Mouse (Mus musculus): ENCODE measurements at regions not wholly inside any gene's neighbourhood (a gene's known extent, or its start where the extent isn't known, plus 50 kb on each side); places are given as distances from the start of the nearest gene placed in this dataset.
A peak's percentile ranks its signal among the peaks of the same experiment; 100 is the strongest.

DNA sequence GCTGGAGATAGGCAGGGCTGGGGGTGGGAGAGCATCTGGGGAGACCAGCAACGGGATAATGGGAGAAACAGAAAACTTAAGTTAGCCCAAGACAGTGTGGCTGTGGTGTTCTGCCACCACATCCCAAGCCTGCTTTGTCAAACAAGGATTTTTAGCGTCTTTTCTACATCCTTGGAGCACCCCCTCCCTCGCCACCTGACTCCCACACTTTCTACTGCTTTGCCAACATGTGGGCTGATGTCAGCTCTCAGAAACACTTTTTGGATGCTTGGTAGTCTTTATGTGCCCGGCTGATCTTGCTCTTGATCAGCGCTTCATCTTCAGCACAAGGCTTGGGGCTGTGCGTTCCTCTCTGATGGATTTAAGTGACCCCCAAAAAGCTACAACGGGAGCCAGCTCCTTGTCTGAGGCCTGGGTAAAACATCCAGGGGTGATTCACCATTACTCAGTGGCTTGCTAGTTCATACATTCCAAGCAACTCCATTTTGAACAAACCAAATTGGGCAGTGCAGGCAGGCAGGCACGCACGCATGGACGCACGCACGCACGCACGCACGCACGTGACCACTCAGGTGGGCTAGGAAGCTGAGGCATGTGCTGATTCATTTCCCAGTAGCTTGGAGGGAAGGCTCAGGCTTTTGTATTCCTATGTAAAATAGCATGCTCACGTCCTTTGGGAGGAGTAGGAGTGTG, 260.6 kb upstream of the Gm10131 start:
- DNase-seq, result peak; percentile 30 to 33

DNA sequence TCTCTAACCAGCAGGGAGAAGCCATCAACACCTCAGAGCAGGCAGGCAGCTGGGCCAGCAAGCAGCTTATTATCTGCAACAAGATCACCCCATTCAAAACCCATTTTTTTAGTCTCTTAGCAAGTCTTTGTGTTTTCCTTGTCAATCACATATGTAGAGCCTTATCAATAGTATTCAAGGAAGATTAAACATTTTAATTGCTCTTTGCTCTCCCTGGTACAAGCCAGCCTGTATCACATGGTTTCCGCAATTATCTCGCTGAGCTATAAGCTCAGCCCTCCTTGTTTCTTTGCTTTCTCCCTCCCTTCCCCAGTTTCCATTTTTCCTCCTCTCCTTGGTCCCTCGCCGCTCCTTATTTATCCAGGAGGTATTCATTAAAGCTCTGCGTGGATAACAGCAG, 259.9 kb upstream of the Gm10131 start:
- DNase-seq, result no peak

- no peak for DNase-seq
These were observed 257.0 kb upstream of the Gm10131 start for GRCm38 (mm10) chr8:34368556-34368955.

- DNase-seq, result peak; percentile 57
These were observed 253.0 kb upstream of the Gm10131 start for GRCm38 (mm10) chr8:34364446-34365035.

DNA sequence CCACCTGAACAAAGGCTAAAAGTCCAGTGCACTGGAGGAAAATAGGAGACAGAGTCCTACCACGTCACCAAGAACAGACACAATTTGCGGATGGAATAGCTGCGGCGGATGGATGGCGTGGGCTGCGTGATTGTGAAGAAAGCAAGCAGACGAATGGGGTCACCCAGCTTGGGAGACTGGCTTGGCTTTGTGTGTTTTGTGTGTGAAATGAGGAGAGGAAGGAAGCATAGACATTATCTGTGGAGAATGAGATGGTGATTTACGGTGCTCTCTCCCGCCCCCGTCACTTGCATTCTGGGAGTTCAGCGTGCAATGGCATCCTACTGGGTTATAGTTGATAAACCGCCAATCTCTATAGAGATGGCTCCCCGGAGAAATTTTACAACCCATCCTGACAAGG, 252.1 kb upstream of the Gm10131 start:
- DNase-seq, result no peak

GRCm38 (mm10) chr8:34363131-34363530, 251.6 kb upstream of the Gm10131 start:
- DNase-seq, result no peak

- DNase-seq, result no peak
These were observed 249.8 kb upstream of the Gm10131 start for GRCm38 (mm10) chr8:34361377-34361776.

DNA sequence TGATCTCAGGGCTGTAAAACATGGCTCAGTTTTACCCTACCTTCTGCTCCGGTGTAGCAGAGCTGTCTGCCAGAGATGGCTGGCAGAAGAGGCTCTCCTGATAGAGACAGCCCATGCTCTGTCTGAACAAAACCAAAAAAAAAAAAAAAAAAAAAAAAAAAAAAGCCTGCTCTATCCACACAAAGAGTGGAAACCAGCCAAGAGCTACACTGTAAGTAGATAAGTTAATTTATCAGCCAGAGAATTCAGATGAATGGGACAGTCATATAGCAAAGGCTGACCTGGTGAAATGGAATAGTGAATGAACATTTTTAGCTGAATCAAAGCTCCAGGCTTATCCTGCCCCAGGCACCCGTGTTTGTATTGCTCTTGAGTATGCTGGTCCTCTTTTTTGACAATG, 248.2 kb upstream of the Gm10131 start:
- no peak for DNase-seq

- DNase-seq, result peak in 1 of 2 experiments; percentile 12
These were observed 243.5 kb upstream of the Gm10131 start for GRCm38 (mm10) chr8:34355059-34355458.

DNA sequence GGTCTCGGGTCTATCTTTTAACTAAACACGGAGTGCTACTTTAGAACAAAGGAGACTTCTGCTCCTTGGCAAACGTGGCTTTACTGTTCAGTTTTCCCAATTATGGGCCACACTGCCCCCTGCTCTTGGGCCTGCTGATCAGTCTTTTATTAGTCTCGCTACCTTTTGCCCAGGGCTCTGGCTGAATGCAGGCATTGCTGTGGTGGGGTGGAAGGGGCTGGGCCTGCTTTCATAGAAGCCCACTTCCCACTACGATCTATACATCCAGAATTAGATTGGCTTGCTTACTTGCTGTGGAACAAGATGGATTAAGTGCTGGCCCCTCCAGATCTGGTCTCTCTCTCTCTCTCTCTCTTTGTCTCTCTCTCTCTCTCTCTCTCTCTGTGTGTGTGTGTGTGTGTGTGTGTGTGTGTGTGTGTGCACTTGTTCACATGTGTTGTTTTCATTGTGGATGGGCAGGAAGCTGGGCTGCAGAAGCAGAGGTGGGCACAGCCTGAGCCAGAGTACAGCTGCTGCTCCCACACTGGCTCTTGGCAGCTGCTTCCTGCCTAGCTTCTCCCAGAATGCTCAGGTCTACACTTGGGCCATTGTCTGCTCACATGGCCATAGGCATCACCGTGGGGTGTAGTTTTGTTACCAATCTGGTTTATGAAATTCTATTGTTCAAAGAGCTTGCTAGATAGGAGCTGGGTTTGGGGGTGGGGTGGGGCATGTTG, 241.8 kb upstream of the Gm10131 start:
- no peak for DNase-seq

GRCm38 (mm10) chr8:34334851-34335250, 223.3 kb upstream of the Gm10131 start:
- no peak for DNase-seq

DNA sequence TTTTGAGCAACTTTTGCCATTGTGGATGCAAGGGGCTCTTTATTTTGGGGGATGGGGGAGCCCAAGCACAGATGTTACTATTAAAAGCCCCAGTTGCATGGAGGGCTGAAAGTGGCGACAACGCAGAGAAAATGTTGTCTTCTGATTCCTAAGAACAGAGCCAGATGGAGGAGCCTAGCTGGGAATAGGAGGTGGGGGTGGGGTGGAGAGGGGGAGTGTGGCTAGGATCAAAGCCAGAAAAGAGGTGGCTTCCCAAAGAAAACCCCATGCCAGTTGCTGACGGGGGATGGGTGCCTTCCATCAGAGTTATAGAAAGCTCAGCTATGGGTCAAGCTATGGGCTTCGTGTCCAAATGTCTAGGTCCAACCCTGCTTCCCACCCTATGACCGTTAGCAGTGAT, 220.1 kb upstream of the Gm10131 start:
- peak; percentile 34 to 36 for DNase-seq

GRCm38 (mm10) chr8:34326614-34326965, 215.1 kb upstream of the Gm10131 start:
- DNase-seq, result no peak

DNA sequence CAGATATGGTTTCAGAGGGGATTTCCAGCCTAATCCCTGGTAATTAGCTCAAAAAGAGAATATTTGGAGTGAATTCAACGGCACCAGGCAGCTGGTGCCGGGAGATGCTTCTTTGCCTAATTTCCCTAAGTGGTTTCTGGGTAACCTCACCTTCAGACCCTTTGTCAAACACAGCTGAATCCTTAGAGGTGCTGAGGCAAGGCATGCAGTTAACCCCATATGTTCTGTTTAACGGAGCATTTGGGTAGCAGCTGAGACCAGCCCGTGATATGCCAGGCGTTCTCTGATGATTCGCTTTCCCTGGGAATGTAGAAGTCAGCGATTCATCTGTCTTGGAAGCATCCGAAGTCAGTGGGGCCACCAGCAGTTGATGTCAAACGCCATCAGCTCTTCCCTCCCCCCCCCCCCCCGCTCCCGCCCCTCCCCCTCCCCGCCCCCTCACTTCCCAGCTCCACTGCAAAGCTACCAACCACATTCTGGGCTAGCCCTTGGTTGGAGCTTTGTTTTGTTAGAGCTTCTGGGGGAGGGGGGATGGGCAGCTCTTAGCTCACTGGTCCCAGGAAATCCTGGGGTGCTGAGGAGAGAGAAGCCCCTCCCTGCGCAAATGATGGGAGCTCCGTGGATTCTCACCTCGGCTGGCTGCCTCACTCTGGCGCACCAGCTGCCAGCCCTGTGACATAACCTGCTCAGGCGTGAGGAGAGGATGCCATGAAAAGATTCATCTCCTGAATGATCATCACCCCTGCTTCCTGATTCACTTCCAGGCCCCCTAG, 214.5 kb upstream of the Gm10131 start:
- DNase-seq, result peak; percentile 78 to 80

DNA sequence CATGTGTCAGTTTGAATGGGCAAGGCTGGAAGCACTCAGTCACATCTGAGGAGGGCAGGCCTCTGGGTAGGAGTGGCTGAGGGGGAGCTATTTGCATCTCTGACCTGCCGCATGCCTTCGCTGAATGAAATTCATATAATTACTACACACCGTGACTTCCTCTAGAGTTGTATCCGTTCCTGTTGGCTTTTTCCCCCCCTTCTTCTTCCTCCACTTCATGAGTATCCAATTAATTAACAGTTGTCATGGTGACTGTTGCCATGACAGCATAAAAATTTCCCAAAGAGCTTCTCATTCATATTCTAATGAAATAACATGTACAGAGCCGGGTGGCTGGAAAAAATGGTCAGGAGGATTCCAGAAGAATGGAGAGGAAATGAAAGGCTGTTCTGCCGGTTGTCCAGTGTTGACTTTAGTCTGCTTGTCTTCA, 208.6 kb upstream of the Gm10131 start:
- peak; percentile 63 to 64 for DNase-seq

- no peak for DNase-seq
These were observed 208.2 kb upstream of the Gm10131 start for GRCm38 (mm10) chr8:34319719-34320118.

DNA sequence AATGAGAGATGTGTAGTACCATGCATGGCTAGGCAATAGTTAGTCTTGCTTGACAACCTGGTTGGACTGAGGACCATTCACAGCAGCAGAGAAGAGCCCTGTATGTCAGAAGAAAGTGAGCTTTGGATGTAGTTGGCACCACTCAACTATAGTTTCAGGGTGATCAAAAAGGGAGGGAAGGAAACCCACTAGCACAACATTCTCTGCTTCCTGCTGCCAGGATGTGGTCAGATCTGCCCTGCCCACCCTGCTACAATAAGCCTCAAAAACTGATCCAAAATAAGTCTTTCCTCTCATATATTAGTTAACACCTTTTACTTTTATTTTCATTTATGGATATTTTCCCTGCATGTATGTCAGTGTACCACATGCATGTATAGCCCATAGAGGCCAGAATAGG, 203.7 kb upstream of the Gm10131 start:
- no peak for DNase-seq

GRCm38 (mm10) chr8:34305542-34306485, 194.3 kb upstream of the Gm10131 start:
- peak in 1 of 2 experiments; percentile 10 for DNase-seq

- no peak for DNase-seq
These were observed 192.3 kb upstream of the Gm10131 start for GRCm38 (mm10) chr8:34303815-34304214.

GRCm38 (mm10) chr8:34300331-34300903, 188.9 kb upstream of the Gm10131 start:
- peak; percentile 31 to 59 for DNase-seq

GRCm38 (mm10) chr8:34294721-34295120, 183.2 kb upstream of the Gm10131 start:
- no peak for DNase-seq

DNA sequence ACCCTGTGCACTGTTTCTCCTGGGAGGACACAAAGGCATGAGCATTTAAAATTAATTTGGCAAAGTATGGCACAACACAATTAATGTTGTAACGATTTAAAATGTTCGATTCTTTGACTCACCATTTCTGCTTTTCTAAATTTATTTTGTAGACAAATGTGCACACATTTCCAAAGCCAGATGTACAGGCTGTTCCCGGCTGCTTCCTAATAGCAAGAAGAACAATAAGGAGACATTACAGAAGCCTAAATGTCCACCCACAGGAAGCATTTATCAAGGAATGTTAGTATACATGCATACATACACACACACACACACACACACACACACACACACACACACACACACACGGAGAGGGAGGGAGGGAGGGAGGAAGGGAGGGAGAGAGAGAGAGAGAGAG, 179.1 kb upstream of the Gm10131 start:
- DNase-seq, result no peak

Measured in cerebellum, postnatal 10 days (tissue).